Mouse (Mus musculus) embryonic facial prominence, embryonic 13.5 days (tissue): ENCODE results near the gene Vipr2. TPM values are rescaled to one million over a fixed set of nuclear protein-coding genes. Genes with fewer than 3 reads are reported as not detected.

Source experiments
- ATAC-seq: fragments of 200-750 bp; cut with Nextera tagmentation; 2 replicates; pipeline ENCODE4 v1.8.0; 2017; ENCODE audit warnings: low read depth; ENCODE audit not compliant: insufficient number of reproducible peaks, insufficient read depth, low FRiP score, low TSS enrichment
- H3K27ac ChIP-seq: fragments of 300-500 bp; sonication (generic); 2 replicates; pipeline ENCODE4 v1.5.1; 2015; ENCODE audit warnings: moderate library complexity, mild to moderate bottlenecking, inconsistent platforms
- H3K27me3 ChIP-seq: fragments of 300-500 bp; sonication (generic); 2 replicates; pipeline ENCODE4 v1.6.1; 2015; ENCODE audit warnings: mild to moderate bottlenecking, inconsistent platforms
- H3K36me3 ChIP-seq: fragments of 300-500 bp; sonication (generic); 2 replicates; pipeline ENCODE4 v1.6.1; 2015; ENCODE audit warnings: mild to moderate bottlenecking, inconsistent platforms
- H3K4me1 ChIP-seq: fragments of 300-500 bp; sonication (generic); 2 replicates; pipeline ENCODE4 v1.6.1; 2015; ENCODE audit warnings: inconsistent platforms
- H3K4me2 ChIP-seq: fragments of 300-500 bp; sonication (generic); 2 replicates; pipeline ENCODE4 v1.6.1; 2015; ENCODE audit warnings: moderate library complexity, mild to moderate bottlenecking, inconsistent platforms
- H3K4me3 ChIP-seq: fragments of 300-500 bp; sonication (generic); 2 replicates; pipeline ENCODE4 v1.5.1; 2015; ENCODE audit warnings: mild to moderate bottlenecking, inconsistent platforms
- H3K9ac ChIP-seq: fragments of 300-500 bp; sonication (generic); 2 replicates; pipeline ENCODE4 v1.6.1; 2015; ENCODE audit warnings: mild to moderate bottlenecking, inconsistent platforms
- H3K9me3 ChIP-seq: fragments of 300-500 bp; sonication (generic); 2 replicates; pipeline ENCODE4 v1.6.1; 2016; ENCODE audit warnings: inconsistent platforms
- WGBS: fragments of 180-500 bp; shearing (Covaris S2); methylation state at CpG from one replicate; pipeline ENCODE4 v1.1.7; 2015; ENCODE audit warnings: mixed read lengths; 5-methylcytosine and 5-hydroxymethylcytosine counted together
- microRNA-seq: library from miRNA; unstranded; fragments of <30 nt; microRNA quantifications from one replicate; pipeline ENCODE4, GENCODE M21; 2016
- polyA plus RNA-seq: library from polyadenylated mRNA; unstranded; fragments of >200 nt; fragmentation: Nextera tagmentation; extraction: Ambion mirVana; gene quantifications from 2 replicates; pipeline ENCODE4 v1.2.1, GENCODE M21; 2015

Vipr2 gene
- polyA plus RNA-seq, 1 experiment from 2014 or later, result 2.7 TPM

DNA sequence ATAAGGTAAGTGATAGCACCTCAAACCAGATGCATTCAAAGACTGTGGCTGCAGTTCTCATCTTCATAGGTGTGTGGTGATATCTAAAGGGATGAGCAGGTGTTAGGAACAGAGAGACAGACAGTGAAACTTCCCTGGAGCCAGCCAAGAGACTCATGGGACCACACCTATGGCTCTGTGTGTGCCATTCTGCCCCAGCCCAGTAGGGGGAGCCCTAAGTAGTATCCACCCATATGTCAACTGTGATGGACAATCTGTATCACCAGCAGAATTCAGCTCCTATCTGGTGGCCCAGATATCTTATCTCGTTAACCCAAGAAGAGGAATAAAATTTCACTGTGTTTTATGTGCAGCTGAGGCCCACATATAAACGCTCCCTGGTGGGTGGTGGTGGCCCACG, 99.4 kb downstream of the Vipr2 start:
- Histone ChIP-seq H3K4me3 (no peak overlapping the region), H3K36me3 (no peaks in the 10 kb centered on the region), H3K27ac (no peak overlapping the region), H3K4me2 (no peak overlapping the region), H3K27me3 (no peaks in the 10 kb centered on the region), H3K9me3 (no peaks in the 10 kb centered on the region), H3K4me1 (no peaks in the 10 kb centered on the region), H3K9ac (no peak overlapping the region)
- no peak for ATAC-seq
- WGBS, result 88% methylated on average over 3 of the region's 3 CpGs

- no peak for ATAC-seq
- Histone ChIP-seq H3K4me2 (no peak overlapping the region), H3K27ac (no peak overlapping the region), H3K27me3 (no peaks in the 10 kb centered on the region), H3K36me3 (no peaks in the 10 kb centered on the region), H3K9ac (no peak overlapping the region), H3K4me1 (no peaks in the 10 kb centered on the region), H3K4me3 (no peak overlapping the region), H3K9me3 (no peaks in the 10 kb centered on the region)
- WGBS, result 69% methylated on average over 4 of the region's 4 CpGs
Observed at GRCm38 (mm10) chr12:116181436-116182050, 104.0 kb downstream of the Vipr2 start.

DNA sequence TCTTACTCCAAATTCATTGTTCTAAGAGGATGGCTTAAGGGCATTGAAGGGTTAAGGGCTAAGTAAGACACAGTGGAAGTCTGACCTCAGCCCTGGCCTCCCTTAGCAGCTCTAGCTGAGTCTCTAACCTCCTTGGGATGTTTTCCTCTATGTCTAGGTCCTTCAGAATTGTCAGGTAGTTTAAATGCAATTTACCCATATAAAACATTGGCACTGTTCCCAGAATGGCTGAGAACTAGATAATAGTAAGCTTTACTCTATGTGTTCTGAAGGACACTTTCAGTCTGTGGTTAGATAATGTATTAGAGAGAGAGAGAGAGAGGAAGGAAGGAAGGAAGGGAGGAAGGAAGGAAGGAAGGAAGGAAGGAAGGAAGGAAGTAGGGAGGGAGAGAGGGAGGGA, 104.8 kb downstream of the Vipr2 start:
- Histone ChIP-seq H3K27me3 (no peaks in the 10 kb centered on the region), H3K9ac (no peak overlapping the region), H3K4me2 (no peak overlapping the region), H3K36me3 (no peaks in the 10 kb centered on the region), H3K4me3 (no peak overlapping the region), H3K9me3 (no peaks in the 10 kb centered on the region), H3K27ac (no peak overlapping the region), H3K4me1 (no peaks in the 10 kb centered on the region)
- ATAC-seq, result no peak

DNA sequence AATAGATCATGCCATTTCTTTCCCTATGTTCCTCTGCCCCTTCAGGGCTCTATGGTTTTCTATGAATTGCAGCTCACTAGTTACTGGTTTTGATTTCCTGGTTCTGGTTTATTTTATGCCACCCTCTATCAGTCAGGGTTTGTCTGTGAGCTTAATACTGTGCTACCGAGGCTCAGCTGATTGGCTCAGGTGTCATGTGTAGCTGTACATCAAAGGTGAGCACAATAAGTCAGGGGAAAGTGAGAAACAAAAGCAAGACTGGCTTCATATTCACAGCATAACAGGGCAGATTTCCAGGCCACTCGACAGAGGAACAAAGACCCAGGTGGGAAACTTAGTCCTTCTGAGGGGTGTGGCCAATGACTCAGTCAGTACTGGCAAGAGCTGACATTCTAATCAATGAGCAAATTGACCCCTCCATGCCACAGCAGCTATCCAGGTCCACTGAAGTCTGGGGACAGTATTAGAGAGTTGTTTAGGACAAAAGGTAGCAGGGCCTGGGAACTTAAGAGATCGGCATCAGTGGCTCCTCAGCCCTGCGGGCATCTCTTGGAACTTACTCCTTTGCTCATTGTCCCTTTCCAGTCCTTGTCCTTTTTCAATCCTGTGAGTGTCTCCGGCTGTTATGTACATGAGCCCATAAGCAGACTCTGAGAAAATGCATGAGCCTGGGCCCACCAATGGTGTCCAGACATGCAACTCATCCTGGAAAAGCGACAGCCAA, 105.8 kb downstream of the Vipr2 start:
- Histone ChIP-seq H3K4me2 (no peak overlapping the region), H3K4me1 (no peaks in the 10 kb centered on the region), H3K4me3 (no peak overlapping the region), H3K27ac (no peak overlapping the region), H3K9ac (no peak overlapping the region), H3K9me3 (no peaks in the 10 kb centered on the region), H3K36me3 (no peaks in the 10 kb centered on the region), H3K27me3 (no peaks in the 10 kb centered on the region)
- no peak for ATAC-seq
- 76% methylated on average over 6 of the region's 6 CpGs for WGBS

- Histone ChIP-seq H3K9ac (no peak overlapping the region), H3K9me3 (no peaks in the 10 kb centered on the region), H3K27ac (no peak overlapping the region), H3K4me2 (no peak overlapping the region), H3K4me1 (peaks cover 3% of the 10 kb centered on the region; the same call in 1 of the 2 replicates), H3K4me3 (no peak overlapping the region), H3K36me3 (no peaks in the 10 kb centered on the region), H3K27me3 (no peaks in the 10 kb centered on the region)
- 51% methylated on average over 6 of the region's 6 CpGs for WGBS
- ATAC-seq, result no peak
Observed at GRCm38 (mm10) chr12:116193952-116194351, 116.4 kb downstream of the Vipr2 start.

DNA sequence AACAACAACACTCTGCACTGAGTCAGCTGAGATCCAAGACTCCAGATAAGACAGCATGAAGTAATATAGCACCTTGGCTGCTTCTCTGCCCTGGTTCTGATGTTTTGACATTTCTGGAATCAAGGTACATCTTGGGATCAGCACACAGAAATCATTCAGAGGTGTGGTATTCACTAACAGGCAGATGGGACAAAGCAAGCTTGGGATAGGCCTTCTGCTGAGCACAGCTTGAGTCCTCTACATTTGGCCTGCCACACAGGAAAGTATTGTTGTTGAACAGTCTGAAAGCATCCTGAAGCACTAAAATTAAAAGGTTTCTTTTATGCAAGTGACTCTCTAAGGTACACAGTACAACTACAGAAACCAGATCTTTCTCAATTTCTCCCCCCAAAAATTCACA, 117.1 kb downstream of the Vipr2 start:
- no peak for ATAC-seq
- Histone ChIP-seq H3K4me1 (peaks cover 4% of the 10 kb centered on the region; the same call in 1 of the 2 replicates), H3K27me3 (no peaks in the 10 kb centered on the region), H3K27ac (no peak overlapping the region), H3K36me3 (no peaks in the 10 kb centered on the region), H3K9ac (no peak overlapping the region), H3K4me3 (no peak overlapping the region), H3K9me3 (no peaks in the 10 kb centered on the region), H3K4me2 (no peak overlapping the region)

Small RNAs within 50 kb of the gene (microRNA-seq; reads per million reads assigned to microRNA genes)
- not detected for gene Gm44372

Other genes with a start within 250 kb of the Vipr2 start
- gene Zfp386, start 30.0 kb upstream of the Vipr2 start, polyA plus RNA-seq, result 51.3 and 53.3 TPM in 2 replicates
- gene Wdr60, start 185.3 kb downstream of the Vipr2 start, polyA plus RNA-seq, result 35.6 and 39.3 TPM in 2 replicates
- gene Gm11027, start 197.7 kb downstream of the Vipr2 start, polyA plus RNA-seq, result not detected in 2 replicates
- 17.1 and 20.7 TPM in 2 replicates for gene Esyt2, start 203.5 kb downstream of the Vipr2 start, polyA plus RNA-seq